Mouse (Mus musculus) 416B (cell line): ENCODE results near the gene Troap.
"Not testable (repeated sequence)": the region's sequence is repeated elsewhere in the genome, so short reads cannot be mapped to it uniquely, and the experiment has no call there.

Experiments used
- DNase-seq: peaks from one replicate; pipeline ENCODE4 v3.0.0; 2011; ENCODE audit warnings: low read depth

The Troap gene

GRCm38 (mm10) chr15:99040920-99041856 lies 33.2 kb upstream of the Troap start:
- DNase-seq, result no peak

DNA sequence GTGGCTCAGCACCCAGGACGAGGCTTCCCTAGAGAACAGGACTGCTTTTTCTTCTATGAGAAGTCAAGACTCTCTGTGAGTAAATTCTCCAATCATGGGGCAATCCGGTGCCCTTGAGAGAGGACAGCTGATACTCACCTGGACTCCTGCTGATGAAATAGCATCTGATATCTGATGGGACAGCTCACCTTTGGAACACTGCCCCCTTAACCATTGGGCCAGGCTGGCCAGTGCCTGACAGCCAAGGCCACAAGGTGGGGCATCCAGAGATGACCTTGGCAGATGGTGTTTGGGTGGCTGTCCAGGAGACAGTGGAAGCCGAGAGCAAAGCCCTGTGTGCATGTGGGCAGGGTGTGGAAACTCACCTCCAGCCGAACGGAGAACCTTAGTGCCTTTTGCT lies 32.0 kb upstream of the Troap start:
- no peak for DNase-seq

DNA sequence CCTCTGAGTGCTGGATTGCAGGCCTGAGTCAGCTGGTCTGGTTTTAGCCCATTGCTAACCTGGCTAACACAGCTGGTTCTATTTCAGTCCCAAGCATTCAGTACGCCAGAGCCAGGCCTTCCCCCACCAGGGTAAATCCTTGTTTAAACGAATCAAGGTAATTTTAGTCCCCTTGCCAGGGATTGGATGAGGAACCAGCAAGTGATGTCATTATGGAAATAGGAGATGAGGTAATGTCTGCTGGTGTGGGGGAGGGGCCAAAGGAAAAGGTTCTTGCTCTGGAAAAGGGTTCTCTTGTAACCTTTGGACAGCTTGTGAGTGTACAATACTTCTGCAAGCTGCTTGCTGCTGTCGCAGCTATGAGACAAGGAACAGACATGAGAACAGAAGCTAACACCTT lies 29.5 kb upstream of the Troap start:
- DNase-seq, result peak; percentile 36

GRCm38 (mm10) chr15:99045734-99046133 lies 28.6 kb upstream of the Troap start:
- not testable (repeated sequence) for DNase-seq

- DNase-seq, result peak; percentile 76
Observed at GRCm38 (mm10) chr15:99049473-99050253, 24.7 kb upstream of the Troap start.

DNA sequence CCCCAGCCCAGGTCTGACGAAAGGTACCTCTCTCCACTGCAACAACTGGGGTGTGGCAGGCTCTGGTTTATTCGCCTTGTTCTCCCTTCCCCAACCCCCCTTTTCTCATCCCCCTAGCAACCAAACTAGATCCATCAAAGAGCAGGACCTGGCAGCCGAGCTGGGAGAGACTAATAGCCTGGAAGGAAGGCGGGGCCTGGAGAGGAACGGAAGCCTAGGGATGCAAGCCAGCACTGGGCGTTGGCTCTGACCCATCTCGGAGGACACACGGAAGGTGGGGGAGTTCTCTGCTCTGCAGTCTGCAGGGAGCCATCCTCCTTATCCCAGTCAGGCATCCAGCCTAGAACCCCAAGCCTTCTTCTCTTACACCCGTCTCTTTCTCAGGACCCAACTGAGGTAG lies 21.0 kb upstream of the Troap start:
- DNase-seq, result no peak

GRCm38 (mm10) chr15:99055040-99055439 lies 19.3 kb upstream of the Troap start, which contains the start of gene Prph:
TSS of gene Prph (plus strand) at chr15:99055174.
- no peak for DNase-seq

DNA sequence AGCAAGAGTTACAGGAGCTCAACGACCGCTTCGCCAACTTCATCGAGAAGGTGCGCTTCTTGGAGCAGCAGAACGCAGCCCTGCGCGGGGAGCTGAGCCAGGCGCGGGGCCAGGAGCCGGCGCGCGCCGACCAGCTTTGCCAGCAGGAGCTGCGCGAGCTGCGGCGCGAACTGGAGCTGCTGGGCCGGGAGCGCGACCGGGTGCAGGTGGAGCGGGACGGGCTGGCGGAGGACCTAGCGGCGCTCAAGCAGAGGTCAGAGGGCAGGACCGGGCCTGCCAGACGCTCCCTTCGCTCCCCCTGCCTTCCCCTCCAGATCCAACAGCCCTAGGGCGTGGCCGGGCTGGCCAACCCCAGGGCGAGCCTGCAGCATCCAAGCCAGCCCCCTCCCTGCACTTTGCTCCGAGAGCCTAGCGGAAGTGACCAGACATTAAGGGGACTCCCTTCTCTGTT lies 18.8 kb upstream of the Troap start:
- no peak for DNase-seq

- peak; percentile 36 for DNase-seq
Observed at GRCm38 (mm10) chr15:99056332-99056731, 18.0 kb upstream of the Troap start.

DNA sequence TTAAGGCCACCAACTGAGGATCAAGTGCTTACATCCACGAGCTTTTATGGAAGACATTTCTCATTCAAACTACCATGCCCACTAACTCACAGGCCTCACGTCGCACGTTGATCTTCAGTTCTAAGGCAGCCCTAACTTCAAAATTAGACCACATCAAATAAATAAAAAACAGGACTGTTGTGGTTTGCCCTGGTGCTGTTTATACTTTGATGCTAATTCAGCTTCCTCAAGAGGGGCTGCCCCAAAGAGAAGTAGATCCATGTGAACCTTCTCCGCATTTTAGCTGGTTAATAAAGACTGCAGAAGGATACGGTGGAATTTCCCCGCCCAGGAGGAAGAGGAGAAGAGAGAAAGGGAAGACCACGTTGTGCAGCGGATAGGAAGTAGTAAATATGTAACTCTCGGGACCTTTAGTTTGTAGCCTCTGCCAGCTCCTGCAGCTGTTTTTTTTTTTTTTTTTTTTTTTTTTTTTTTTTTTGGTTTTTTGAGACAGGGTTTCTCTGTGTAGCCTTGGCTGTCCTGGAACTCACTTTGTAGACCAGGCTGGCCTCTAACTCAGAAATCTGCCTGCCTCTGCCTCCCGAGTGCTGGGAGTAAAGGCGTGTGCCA lies 8.7 kb upstream of the Troap start:
- no peak for DNase-seq

GRCm38 (mm10) chr15:99071988-99072387 lies 2.4 kb upstream of the Troap start:
- DNase-seq, result peak; percentile 42

GRCm38 (mm10) chr15:99074600-99075333 lies 392 bp downstream of the Troap start:
- peak; percentile 100 for DNase-seq

GRCm38 (mm10) chr15:99076011-99076410 lies 1.6 kb downstream of the Troap start:
- DNase-seq, result not testable (repeated sequence)

GRCm38 (mm10) chr15:99078181-99078910 lies 4.0 kb downstream of the Troap start:
- DNase-seq, result no peak

DNA sequence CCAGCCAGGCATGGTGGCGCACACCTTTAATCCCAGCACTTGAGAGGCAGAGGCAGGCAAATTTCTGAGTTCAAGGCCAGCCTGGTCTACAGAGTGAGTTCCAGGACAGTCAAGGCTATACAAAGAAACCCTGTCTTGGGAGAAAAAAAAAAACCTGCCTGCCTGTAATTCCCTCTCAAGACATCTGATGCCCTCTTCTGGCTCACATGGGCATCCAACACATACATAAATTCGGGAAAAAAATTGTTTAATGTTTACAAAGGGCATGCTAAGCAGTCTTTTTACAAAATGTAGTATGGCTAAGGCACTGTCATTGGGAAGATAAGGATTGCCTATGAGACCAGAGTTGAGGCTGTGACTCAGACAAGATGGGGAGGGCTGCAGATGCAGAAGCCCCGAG lies 5.4 kb downstream of the Troap start:
- DNase-seq, result peak; percentile 28

GRCm38 (mm10) chr15:99082322-99082721 lies 7.9 kb downstream of the Troap start:
- DNase-seq, result no peak

DNA sequence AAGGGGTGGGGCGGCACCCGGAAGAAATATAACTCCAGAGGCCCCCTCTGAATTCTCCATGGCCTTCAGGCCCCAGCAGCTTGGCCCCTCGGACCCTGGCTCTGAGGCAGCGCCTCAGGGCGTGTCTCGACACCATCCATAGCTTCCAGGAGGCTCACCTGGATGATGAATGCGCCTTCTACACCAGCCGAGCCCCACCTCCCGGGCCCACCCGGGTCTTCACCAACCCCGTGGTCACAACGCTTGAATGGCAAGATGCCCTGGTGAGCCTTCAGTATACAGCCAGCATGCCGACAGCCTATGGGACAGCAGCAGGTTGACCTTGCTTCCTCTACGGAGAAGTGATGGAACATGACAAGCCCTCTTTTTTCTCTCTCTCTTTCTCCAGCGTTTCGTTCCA lies 8.5 kb downstream of the Troap start:
- no peak for DNase-seq

DNA sequence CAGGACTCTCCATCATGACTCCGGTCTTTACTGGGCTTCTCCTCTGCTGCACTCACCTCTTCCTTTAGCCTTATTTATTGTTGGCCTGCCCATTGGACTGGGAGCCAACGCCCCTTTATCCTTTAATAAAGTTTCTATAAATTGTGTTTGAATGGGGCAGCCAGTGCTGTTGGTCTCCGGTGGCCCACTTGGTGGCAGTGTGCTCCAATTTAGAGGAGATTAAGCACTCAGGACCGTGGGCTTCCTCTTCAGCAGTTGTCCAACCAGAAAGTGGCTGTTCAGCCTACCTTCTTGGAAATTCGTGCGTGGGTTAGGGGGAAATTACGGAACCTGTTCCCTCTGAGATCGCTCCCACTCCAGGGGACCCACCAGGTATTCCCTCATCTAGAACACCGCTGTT lies 8.9 kb downstream of the Troap start:
- DNase-seq, result peak; percentile 68

GRCm38 (mm10) chr15:99083867-99084557 lies 9.6 kb downstream of the Troap start:
- DNase-seq, result no peak

DNA sequence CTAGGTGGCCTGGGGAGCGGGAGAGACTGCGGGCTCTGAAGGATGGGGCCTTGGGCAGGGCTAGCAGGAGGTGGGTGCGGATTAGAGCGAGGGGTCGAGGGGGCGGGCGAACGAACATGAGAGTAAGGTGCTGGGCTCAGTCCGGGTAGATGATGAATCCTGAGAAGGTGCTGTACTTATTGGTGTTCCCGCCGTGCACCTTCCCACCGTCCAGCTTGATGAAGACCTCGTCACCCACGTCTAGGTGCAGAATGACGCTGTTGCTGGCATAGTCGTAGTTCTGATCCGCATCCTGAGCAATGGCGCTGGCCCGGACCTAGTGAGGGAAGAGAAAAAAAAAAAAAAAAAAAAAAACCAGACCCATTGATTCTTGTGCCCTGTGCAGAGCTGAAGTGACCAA lies 10.2 kb downstream of the Troap start:
- DNase-seq, result no peak
